Mouse (Mus musculus): Measurements from ENCODE around the gene Zfp961. TPM values are rescaled to one million over a fixed set of nuclear protein-coding genes. Genes with fewer than 3 reads are reported as not detected.
"Not testable (repeated sequence)": the region's sequence is repeated elsewhere in the genome, so short reads cannot be mapped to it uniquely, and the experiment has no call there.

The Zfp961 gene
- polyA plus RNA-seq, 1 experiment from 2014 or later: 5.0 TPM

- Histone ChIP-seq H3K27me3 (ENCODE audit: insufficient read depth, low read length) (no peaks in the 10 kb centered on the region), H3K27ac (ENCODE audit: low read depth) (no peak overlapping the region), H3K4me1 (ENCODE audit: insufficient read depth) (0 out of 2 replicates have a peak, but pooled peaks cover 2% of the 10 kb centered on the region), H3K4me3 (ENCODE audit: low read depth, low read length) (no peak overlapping the region), H3K9me3 (ENCODE audit: low read length) (no peaks in the 10 kb centered on the region), H3K4me2 (ENCODE audit: low read depth, low read length) (no peak overlapping the region), H3K9ac (replicated peaks) (no peak overlapping the region), H3K36me3 (replicated peaks; ENCODE audit: insufficient read depth, low read length) (no peaks in the 10 kb centered on the region)
- WGBS (ENCODE audit: insufficient replicate concordance): 52% methylated on average over 2 of the region's 2 CpGs
- no peak for TF ChIP-seq EP300 (IDR thresholded peaks at IDR 0.05; ENCODE audit: low read depth)
- TF ChIP-seq CTCF (IDR thresholded peaks at IDR 0.05; ENCODE audit: low read depth): no peak
- ATAC-seq (peak; percentile 50; the same call in 1 of the 2 replicates), DNase-seq (peak; percentile 27)
Observed at GRCm38 (mm10) chr8:71940293-71941208, 10.3 kb upstream of the Zfp961 start.

- ATAC-seq: no peak
- 0 out of 2 replicates have a peak, but pooled peaks cover 2% of the 10 kb centered on the region for H3K4me1 ChIP-seq (ENCODE audit: insufficient read depth)
- H3K4me2 ChIP-seq (ENCODE audit: low read depth, low read length): no peak overlapping the region
- TF ChIP-seq EP300 (IDR thresholded peaks at IDR 0.05; ENCODE audit: low read depth): no peak
- TF ChIP-seq CTCF (IDR thresholded peaks at IDR 0.05; ENCODE audit: low read depth): no peak
- DNase-seq: no peak
- WGBS (ENCODE audit: insufficient replicate concordance): 88% methylated on average over 1 of the region's 1 CpGs
- no peak overlapping the region for H3K27ac ChIP-seq (ENCODE audit: low read depth)
- no peak overlapping the region for H3K9ac ChIP-seq (replicated peaks)
- H3K36me3 ChIP-seq (replicated peaks; ENCODE audit: insufficient read depth, low read length): no peaks in the 10 kb centered on the region
- H3K4me3 ChIP-seq (ENCODE audit: low read depth, low read length): no peak overlapping the region
- H3K27me3 ChIP-seq (ENCODE audit: insufficient read depth, low read length): no peaks in the 10 kb centered on the region
- H3K9me3 ChIP-seq (ENCODE audit: low read length): no peaks in the 10 kb centered on the region
Observed at GRCm38 (mm10) chr8:71941776-71942175, 9.1 kb upstream of the Zfp961 start.

GRCm38 (mm10) chr8:71948624-71949023 lies 2.2 kb upstream of the Zfp961 start:
- Histone ChIP-seq H3K36me3 (replicated peaks; ENCODE audit: insufficient read depth, low read length) (no peaks in the 10 kb centered on the region), H3K4me3 (ENCODE audit: low read depth, low read length) (no peak overlapping the region), H3K27ac (ENCODE audit: low read depth) (no peak overlapping the region), H3K27me3 (ENCODE audit: insufficient read depth, low read length) (no peaks in the 10 kb centered on the region), H3K9me3 (ENCODE audit: low read length) (no peaks in the 10 kb centered on the region), H3K4me1 (ENCODE audit: insufficient read depth) (peaks cover 21% of the 10 kb centered on the region), H3K4me2 (ENCODE audit: low read depth, low read length) (no peak overlapping the region), H3K9ac (replicated peaks) (no peak overlapping the region)
- no peak for TF ChIP-seq EP300 (IDR thresholded peaks at IDR 0.05; ENCODE audit: low read depth)
- no peak for TF ChIP-seq CTCF (IDR thresholded peaks at IDR 0.05; ENCODE audit: low read depth)
- WGBS (ENCODE audit: insufficient replicate concordance): 79% methylated on average over 5 of the region's 5 CpGs
- ATAC-seq (no peak), DNase-seq (no peak)

- H3K4me3 ChIP-seq (ENCODE audit: low read depth, low read length): peak overlapping the region; percentile 96
- no peak for TF ChIP-seq CTCF (IDR thresholded peaks at IDR 0.05; ENCODE audit: low read depth)
- TF ChIP-seq EP300 (IDR thresholded peaks at IDR 0.05; ENCODE audit: low read depth): no peak
- peak overlapping the region; percentile 87 for H3K27ac ChIP-seq (ENCODE audit: low read depth)
- peaks cover 21% of the 10 kb centered on the region for H3K4me1 ChIP-seq (ENCODE audit: insufficient read depth)
- no peaks in the 10 kb centered on the region; the same call in 1 of the 2 replicates for H3K9me3 ChIP-seq (ENCODE audit: low read length)
- H3K27me3 ChIP-seq (ENCODE audit: insufficient read depth, low read length): no peaks in the 10 kb centered on the region
- H3K4me2 ChIP-seq (ENCODE audit: low read depth, low read length): peak overlapping the region; percentile 84
- ATAC-seq: no peak
- DNase-seq: no peak
- 0 out of 2 replicates have a peak, but pooled peaks cover 2% of the 10 kb centered on the region for H3K36me3 ChIP-seq (replicated peaks; ENCODE audit: insufficient read depth, low read length)
- peak overlapping the region; percentile 91 for H3K9ac ChIP-seq (replicated peaks)
- 25% methylated on average over 14 of the region's 14 CpGs for WGBS (ENCODE audit: insufficient replicate concordance)
Observed at GRCm38 (mm10) chr8:71951436-71952161, 761 bp downstream of the Zfp961 start.

- no peak overlapping the region for H3K4me3 ChIP-seq (ENCODE audit: low read depth, low read length)
- no peak for TF ChIP-seq CTCF (IDR thresholded peaks at IDR 0.05; ENCODE audit: low read depth)
- no peak for TF ChIP-seq EP300 (IDR thresholded peaks at IDR 0.05; ENCODE audit: low read depth)
- H3K27me3 ChIP-seq (ENCODE audit: insufficient read depth, low read length): no peaks in the 10 kb centered on the region
- H3K27ac ChIP-seq (ENCODE audit: low read depth): 0 out of 2 replicates have a peak overlapping the region, but pooled peaks have one; percentile 12
- H3K36me3 ChIP-seq (replicated peaks; ENCODE audit: insufficient read depth, low read length): 0 out of 2 replicates have a peak, but pooled peaks cover 2% of the 10 kb centered on the region
- H3K9me3 ChIP-seq (ENCODE audit: low read length): no peaks in the 10 kb centered on the region; the same call in 1 of the 2 replicates
- no peak overlapping the region for H3K4me2 ChIP-seq (ENCODE audit: low read depth, low read length)
- 81% methylated on average over 1 of the region's 1 CpGs for WGBS (ENCODE audit: insufficient replicate concordance)
- no peak overlapping the region for H3K9ac ChIP-seq (replicated peaks)
- no peak for DNase-seq
- ATAC-seq: no peak
- H3K4me1 ChIP-seq (ENCODE audit: insufficient read depth): peaks cover 21% of the 10 kb centered on the region
Observed at GRCm38 (mm10) chr8:71952489-71952888, 1.7 kb downstream of the Zfp961 start.

GRCm38 (mm10) chr8:71952961-71953700 lies 2.3 kb downstream of the Zfp961 start:
- H3K4me1 ChIP-seq (ENCODE audit: insufficient read depth): peaks cover 21% of the 10 kb centered on the region
- not testable (repeated sequence) for DNase-seq; H3K4me2 ChIP-seq (ENCODE audit: low read depth, low read length); H3K27ac ChIP-seq (ENCODE audit: low read depth); ATAC-seq; H3K27me3 ChIP-seq (ENCODE audit: insufficient read depth, low read length); H3K9ac ChIP-seq (replicated peaks); H3K4me3 ChIP-seq (ENCODE audit: low read depth, low read length); H3K36me3 ChIP-seq (replicated peaks; ENCODE audit: insufficient read depth, low read length); H3K9me3 ChIP-seq (ENCODE audit: low read length)
- 91% methylated on average over 16 of the region's 16 CpGs for WGBS (ENCODE audit: insufficient replicate concordance)

Data from liver, postnatal 0 days (tissue).